Mouse (Mus musculus) liver, adult 2 months (tissue): ENCODE measurements around the gene Zbtb3. TPM values are rescaled to one million over a fixed set of nuclear protein-coding genes. Genes with fewer than 3 reads are reported as not detected.

Experiments
- DNase-seq: peaks from one replicate; pipeline ENCODE4 v3.0.0-alpha.2; 2011; ENCODE audit warnings: low read depth, low spot score; ENCODE audit errors: extremely low read depth
- H3K27ac ChIP-seq: fragments of 200-500 bp; replicated peaks from 2 replicates; pipeline ENCODE4 v1.5.1; 2012; ENCODE audit warnings: low read depth, mild to moderate bottlenecking, control low read depth, inconsistent platforms, low read length; ENCODE audit not compliant: insufficient read depth
- H3K27me3 ChIP-seq: fragments of 200-500 bp; 2 replicates; pipeline ENCODE4 v1.6.1; 2012; ENCODE audit warnings: mild to moderate bottlenecking, moderate library complexity, low read length, inconsistent platforms; ENCODE audit not compliant: control insufficient read depth, insufficient read depth
- H3K36me3 ChIP-seq: fragments of 200-500 bp; 2 replicates; pipeline ENCODE4 v1.6.1; 2012; ENCODE audit warnings: low read length, inconsistent platforms; ENCODE audit not compliant: control insufficient read depth, insufficient read depth
- H3K4me1 ChIP-seq: fragments of 200-500 bp; 2 replicates; pipeline ENCODE4 v1.6.1; 2011; ENCODE audit warnings: low read length; ENCODE audit not compliant: control insufficient read depth, insufficient read depth
- H3K4me3 ChIP-seq: fragments of 200-500 bp; 2 replicates; pipeline ENCODE4 v1.5.1; 2011; ENCODE audit warnings: low read depth, mild to moderate bottlenecking, control low read depth, low read length, moderate library complexity; ENCODE audit not compliant: insufficient read depth
- H3K79me2 ChIP-seq: fragments of 200-500 bp; 2 replicates; pipeline ENCODE4 v1.6.1; 2012; ENCODE audit warnings: inconsistent platforms, mild to moderate bottlenecking, low read length, moderate library complexity; ENCODE audit not compliant: control insufficient read depth, insufficient read depth
- H3K9ac ChIP-seq: fragments of 200-500 bp; 2 replicates; pipeline ENCODE4 v1.6.1; 2012; ENCODE audit warnings: low read depth, mild to moderate bottlenecking, control low read depth, inconsistent platforms, low read length
- CTCF ChIP-seq: fragments of 200-500 bp; IDR thresholded peaks from 2 replicates; pipeline ENCODE4 v1.5.1; 2011; ENCODE audit warnings: low read depth, low read length, control low read depth
- POLR2A ChIP-seq: fragments of 200-500 bp; IDR thresholded peaks from 2 replicates; pipeline ENCODE4 v1.6.1; 2011; ENCODE audit warnings: low read length, control low read depth; ENCODE audit not compliant: insufficient read depth; ENCODE audit errors: extremely low read depth
- WGBS: fragments of 180-500 bp; shearing (Covaris S2); methylation state at CpG from one replicate; pipeline ENCODE4 v1.1.7; 2018; 5-methylcytosine and 5-hydroxymethylcytosine counted together
- polyA plus RNA-seq: library from polyadenylated mRNA; depleted of rRNA; stranded (reverse); fragments of >200 nt; gene quantifications from 2 replicates; pipeline ENCODE4 v1.2.3, GENCODE M21; 2012
- total RNA-seq: library from RNA; depleted of rRNA; stranded (reverse); fragments of >200 nt; gene quantifications from 2 replicates; pipeline ENCODE4 v1.2.3, GENCODE M21; 2014

Zbtb3 gene
- total and polyA plus RNA-seq, 2 experiments: 0.37 to 0.43 TPM

DNA sequence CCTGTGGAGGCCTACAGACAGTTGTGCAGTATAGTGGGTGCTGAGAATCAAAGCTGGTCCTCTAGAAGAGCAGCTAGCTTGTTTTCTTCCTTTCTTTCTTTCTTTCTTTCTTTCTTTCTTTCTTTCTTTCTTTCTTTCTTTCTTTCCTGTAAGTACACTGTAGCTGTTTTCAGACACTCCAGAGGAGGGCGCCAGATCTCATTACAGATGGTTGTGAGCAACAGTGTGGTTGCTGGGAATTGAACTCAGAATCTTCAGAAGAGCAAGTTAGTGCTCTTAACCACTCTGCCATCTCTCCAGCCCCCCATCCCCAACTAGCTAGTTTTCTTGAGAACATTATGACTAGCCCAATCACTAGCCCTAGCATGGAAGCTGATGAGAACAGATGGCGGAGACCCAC, 41.6 kb upstream of the Zbtb3 start:
- Histone ChIP-seq H3K36me3 (peaks cover 32% of the 10 kb centered on the region), H3K4me1 (peaks cover 10% of the 10 kb centered on the region; the same call in 1 of the 2 replicates), H3K27me3 (no peaks in the 10 kb centered on the region), H3K79me2 (peaks cover 26% of the 10 kb centered on the region; the same call in 1 of the 2 replicates), H3K27ac (no peak overlapping the region), H3K4me3 (no peak overlapping the region), H3K9ac (no peak overlapping the region)
- TF ChIP-seq CTCF (no peak), POLR2A (no peak)
- DNase-seq: no peak
- 98% methylated on average over 2 of the region's 2 CpGs for WGBS

DNA sequence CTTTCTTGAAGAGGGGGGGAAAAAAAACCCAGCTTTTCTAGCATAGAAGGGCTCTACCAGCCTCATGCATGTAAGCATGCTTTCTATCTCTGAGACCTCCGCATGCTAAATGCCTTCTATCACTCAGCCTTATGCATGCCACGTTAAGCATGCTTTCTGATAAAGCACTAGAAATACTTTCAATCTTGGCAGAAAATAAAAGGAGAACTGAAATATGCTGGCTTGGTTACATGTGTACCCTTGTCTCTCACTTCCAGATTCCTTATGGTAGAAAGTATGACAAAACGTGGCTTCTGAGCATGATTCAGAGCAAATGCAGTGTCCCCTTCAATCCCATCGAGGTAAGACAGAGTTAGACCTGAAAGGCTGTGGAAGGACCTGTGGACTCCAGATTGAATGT, 39.1 kb upstream of the Zbtb3 start:
- no peak for DNase-seq
- 89% methylated on average over 4 of the region's 4 CpGs for WGBS
- H3K79me2 ChIP-seq: peaks cover 20% of the 10 kb centered on the region; the same call in 1 of the 2 replicates
- no peak overlapping the region for H3K9ac ChIP-seq
- peaks cover 56% of the 10 kb centered on the region for H3K36me3 ChIP-seq
- TF ChIP-seq CTCF (no peak), POLR2A (no peak)
- no peak overlapping the region for H3K4me3 ChIP-seq
- H3K4me1 ChIP-seq: 0 out of 2 replicates have a peak, but pooled peaks cover 2% of the 10 kb centered on the region
- H3K27ac ChIP-seq: no peak overlapping the region
- H3K27me3 ChIP-seq: no peaks in the 10 kb centered on the region

DNA sequence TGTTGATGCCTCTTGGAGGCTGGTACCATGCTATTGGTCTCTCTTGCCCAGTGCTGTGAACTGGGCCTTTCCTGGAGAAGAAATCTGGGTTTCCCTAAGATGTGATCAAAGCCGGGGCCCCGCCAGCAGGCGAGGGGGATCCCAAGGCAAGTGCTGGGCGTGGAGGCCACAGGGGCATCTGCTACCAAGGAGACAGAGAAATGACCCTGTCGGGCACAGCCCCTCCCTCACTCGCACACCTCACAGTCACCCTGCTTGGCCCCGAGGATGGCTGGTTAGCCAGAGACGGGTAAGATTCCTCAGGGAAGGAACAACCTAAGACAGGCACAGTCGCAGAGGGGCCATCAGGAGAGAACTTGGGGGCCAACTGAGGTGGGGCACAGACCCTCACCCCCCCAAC, 36.8 kb upstream of the Zbtb3 start:
- Histone ChIP-seq H3K27me3 (no peaks in the 10 kb centered on the region), H3K4me1 (peaks cover 2% of the 10 kb centered on the region; the same call in 1 of the 2 replicates), H3K9ac (no peak overlapping the region), H3K4me3 (no peak overlapping the region), H3K27ac (no peak overlapping the region), H3K79me2 (peaks cover 6% of the 10 kb centered on the region; the same call in 1 of the 2 replicates), H3K36me3 (peaks cover 64% of the 10 kb centered on the region)
- TF ChIP-seq CTCF (no peak), POLR2A (no peak)
- DNase-seq: no peak
- 98% methylated on average over 9 of the region's 9 CpGs for WGBS

DNA sequence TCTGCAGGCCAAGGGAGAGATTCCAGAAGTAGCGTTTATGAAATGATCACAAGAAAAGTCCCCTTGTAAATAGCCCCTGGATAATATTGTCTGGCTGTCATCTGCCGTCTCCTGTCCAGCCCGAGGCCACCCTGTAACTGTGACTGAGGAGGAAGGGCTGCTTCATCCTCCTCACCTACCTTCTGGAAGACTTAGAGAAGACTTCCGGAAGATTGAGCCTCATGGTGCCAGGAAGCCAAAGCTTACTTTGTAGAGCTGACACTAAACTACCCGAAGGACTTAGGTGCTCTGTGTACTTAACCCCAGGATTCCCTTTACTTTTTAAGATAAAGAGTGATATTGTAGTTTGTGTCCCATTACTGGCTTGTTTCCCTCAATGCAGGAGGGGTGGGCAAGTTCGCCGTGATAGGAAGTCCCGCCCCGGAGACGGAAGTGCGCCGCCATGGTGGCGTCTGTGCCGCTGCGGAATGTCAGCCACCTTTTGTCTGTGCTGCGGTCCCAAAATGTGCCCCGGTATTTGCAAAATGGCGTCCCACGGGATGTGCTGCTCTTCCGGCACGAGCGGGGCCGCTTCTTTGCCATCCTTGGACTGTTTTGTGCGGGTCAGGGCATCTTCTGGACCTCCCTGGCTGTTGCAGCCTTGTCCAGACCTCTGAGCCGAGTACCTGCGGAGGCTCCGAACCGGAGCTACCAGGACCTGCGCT, 31.6 kb upstream of the Zbtb3 start, which contains the start of gene Tmem223:
Gene Tmem223, plus strand, starts transcription at position 430 of the 704 bp plus-strand sequence.
- peak; percentile 67 for DNase-seq
- H3K27ac ChIP-seq: peak within 1 kb of the TSS; percentile 69
- no peak for TF ChIP-seq CTCF
- TF ChIP-seq POLR2A: peak; percentile 75
- H3K27me3 ChIP-seq: no peaks in the 10 kb centered on the region
- peaks cover 16% of the 10 kb centered on the region; the same call in 1 of the 2 replicates for H3K79me2 ChIP-seq
- H3K4me3 ChIP-seq: peak within 1 kb of the TSS; percentile 91
- H3K9ac ChIP-seq: peak within 1 kb of the TSS; percentile 87
- H3K36me3 ChIP-seq: peaks cover 36% of the 10 kb centered on the region
- WGBS: 16% methylated on average over 29 of the region's 29 CpGs
- peaks cover 20% of the 10 kb centered on the region for H3K4me1 ChIP-seq

DNA sequence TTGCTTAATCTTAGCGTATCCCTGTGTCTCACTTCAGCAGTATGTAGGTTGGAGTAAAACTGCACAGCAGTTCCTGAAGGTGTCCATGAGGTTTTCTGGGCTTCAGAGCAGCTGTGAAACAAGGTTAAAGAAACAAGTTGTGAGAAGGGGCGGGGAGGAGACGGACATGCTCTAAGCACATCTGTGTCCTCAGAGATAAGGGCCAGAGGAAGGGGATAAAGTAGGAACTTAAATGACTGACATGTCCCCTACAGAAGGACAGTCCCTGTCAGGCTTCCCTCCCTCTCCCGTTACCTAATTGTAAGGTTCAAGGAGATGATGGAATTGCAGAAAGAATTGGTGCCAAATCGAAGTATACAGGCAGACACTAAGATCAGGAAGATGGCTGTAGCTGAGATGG, 29.4 kb upstream of the Zbtb3 start:
- Histone ChIP-seq H3K9ac (no peak overlapping the region), H3K4me1 (peaks cover 20% of the 10 kb centered on the region), H3K27ac (no peak overlapping the region), H3K36me3 (peaks cover 15% of the 10 kb centered on the region), H3K79me2 (peaks cover 16% of the 10 kb centered on the region; the same call in 1 of the 2 replicates), H3K27me3 (no peaks in the 10 kb centered on the region), H3K4me3 (no peak overlapping the region)
- DNase-seq: no peak
- no peak for TF ChIP-seq CTCF
- TF ChIP-seq POLR2A: no peak
- WGBS: 74% methylated on average over 5 of the region's 5 CpGs

DNA sequence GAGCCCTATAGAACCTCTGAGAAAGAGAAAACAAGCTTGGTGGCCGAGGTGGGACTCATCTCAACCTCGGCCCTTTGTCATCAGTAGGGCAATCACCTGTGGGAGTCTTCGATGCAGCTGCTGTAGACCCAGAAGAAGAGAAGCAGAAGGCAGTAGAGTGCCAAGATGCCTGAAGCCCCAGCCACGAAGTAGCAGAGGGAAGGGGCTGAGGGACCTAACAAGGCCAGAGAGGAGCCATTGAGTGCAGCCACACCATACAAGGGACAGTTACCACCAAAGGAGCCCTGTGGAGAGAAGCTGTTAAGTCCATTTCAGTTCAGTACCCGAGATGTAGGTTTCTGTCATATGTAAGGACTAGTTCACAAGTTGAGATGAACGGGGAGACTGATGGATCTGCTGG, 28.9 kb upstream of the Zbtb3 start:
- H3K27me3 ChIP-seq: no peaks in the 10 kb centered on the region
- peaks cover 11% of the 10 kb centered on the region for H3K36me3 ChIP-seq
- H3K9ac ChIP-seq: peak overlapping the region; percentile 59
- 44% methylated on average over 6 of the region's 6 CpGs for WGBS
- TF ChIP-seq POLR2A (no peak), CTCF (no peak)
- peak overlapping the region; percentile 98; the same call in 1 of the 2 replicates for H3K4me3 ChIP-seq
- peaks cover 20% of the 10 kb centered on the region for H3K4me1 ChIP-seq
- no peak for DNase-seq
- peaks cover 16% of the 10 kb centered on the region; the same call in 1 of the 2 replicates for H3K79me2 ChIP-seq
- H3K27ac ChIP-seq: no peak overlapping the region
